Mouse (Mus musculus) midbrain, embryonic 15.5 days (tissue): ENCODE measurements at regions not wholly inside any gene's neighbourhood (a gene's known extent, or its start where the extent isn't known, plus 50 kb on each side); places are given as distances from the start of the nearest gene placed in this dataset.

Source experiments
- ATAC-seq: fragments of 200-750 bp; cut with Nextera tagmentation; replicated peaks from 2 replicates; pipeline ENCODE4 v1.8.0; 2017; ENCODE audit warnings: moderate TSS enrichment
- H3K27ac ChIP-seq: fragments of 300-500 bp; sonication (generic); 2 replicates; pipeline ENCODE4 v1.5.1; 2015; ENCODE audit warnings: mild to moderate bottlenecking, inconsistent platforms
- H3K27me3 ChIP-seq: fragments of 300-500 bp; sonication (generic); replicated peaks from 2 replicates; pipeline ENCODE4 v1.6.1; 2015; ENCODE audit warnings: inconsistent platforms
- H3K36me3 ChIP-seq: fragments of 300-500 bp; sonication (generic); replicated peaks from 2 replicates; pipeline ENCODE4 v1.6.1; 2015; ENCODE audit warnings: inconsistent platforms
- H3K4me1 ChIP-seq: fragments of 300-500 bp; sonication (generic); 2 replicates; pipeline ENCODE4 v1.6.1; 2015; ENCODE audit warnings: inconsistent platforms
- H3K4me2 ChIP-seq: fragments of 300-500 bp; sonication (generic); 2 replicates; pipeline ENCODE4 v1.6.1; 2015; ENCODE audit warnings: inconsistent platforms, mild to moderate bottlenecking, moderate library complexity
- H3K4me3 ChIP-seq: fragments of 300-500 bp; sonication (generic); 2 replicates; pipeline ENCODE4 v1.5.1; 2015; ENCODE audit warnings: mild to moderate bottlenecking, inconsistent platforms
- H3K9ac ChIP-seq: fragments of 300-500 bp; sonication (generic); 2 replicates; pipeline ENCODE4 v1.6.1; 2015; ENCODE audit warnings: mild to moderate bottlenecking, inconsistent platforms
- H3K9me3 ChIP-seq: fragments of 300-500 bp; sonication (generic); 2 replicates; pipeline ENCODE4 v1.6.1; 2016; ENCODE audit warnings: inconsistent platforms
- WGBS: fragments of 180-500 bp; shearing (Covaris S2); methylation state at CpG from one replicate; pipeline ENCODE4 v1.1.7; 2015; ENCODE audit warnings: mixed read lengths; 5-methylcytosine and 5-hydroxymethylcytosine counted together

- WGBS: 77% methylated on average over 2 of the region's 2 CpGs
Observed at GRCm38 (mm10) chr6:12140596-12140995, 233.0 kb downstream of the Phf14 start.

DNA sequence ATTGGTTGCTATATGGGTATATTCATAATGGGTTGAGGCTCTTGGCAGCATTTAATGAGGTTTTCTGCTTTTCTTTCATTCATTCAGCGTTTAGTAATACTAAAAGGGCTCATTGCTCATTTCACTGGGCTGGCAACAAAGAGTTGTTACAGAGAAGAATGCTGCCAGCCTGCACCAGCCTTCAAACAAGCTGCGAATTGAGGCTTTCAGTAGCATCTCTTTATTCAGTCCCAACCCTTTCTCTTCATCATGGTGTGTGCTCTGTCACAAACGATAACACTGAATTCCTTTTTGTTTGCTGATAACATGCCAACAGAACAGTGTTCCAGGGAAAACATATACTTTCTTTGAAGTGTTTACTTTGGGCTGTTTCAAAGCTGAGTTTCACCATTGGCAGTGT is 237.6 kb downstream of the Phf14 start:
- Histone ChIP-seq H3K36me3 (no peaks in the 10 kb centered on the region), H3K27ac (no peak overlapping the region), H3K4me2 (no peak overlapping the region), H3K4me3 (no peak overlapping the region), H3K4me1 (no peaks in the 10 kb centered on the region), H3K27me3 (no peaks in the 10 kb centered on the region), H3K9me3 (no peaks in the 10 kb centered on the region), H3K9ac (no peak overlapping the region)
- no peak for ATAC-seq
- 53% methylated on average over 3 of the region's 3 CpGs for WGBS

More at GRCm38 (mm10) chr6:12140596-12140995, 233.0 kb downstream of the Phf14 start:
- Histone ChIP-seq H3K27me3 (no peaks in the 10 kb centered on the region), H3K4me1 (no peaks in the 10 kb centered on the region), H3K27ac (no peak overlapping the region), H3K4me2 (no peak overlapping the region), H3K4me3 (no peak overlapping the region), H3K9ac (no peak overlapping the region), H3K36me3 (no peaks in the 10 kb centered on the region), H3K9me3 (no peaks in the 10 kb centered on the region)
- no peak for ATAC-seq

DNA sequence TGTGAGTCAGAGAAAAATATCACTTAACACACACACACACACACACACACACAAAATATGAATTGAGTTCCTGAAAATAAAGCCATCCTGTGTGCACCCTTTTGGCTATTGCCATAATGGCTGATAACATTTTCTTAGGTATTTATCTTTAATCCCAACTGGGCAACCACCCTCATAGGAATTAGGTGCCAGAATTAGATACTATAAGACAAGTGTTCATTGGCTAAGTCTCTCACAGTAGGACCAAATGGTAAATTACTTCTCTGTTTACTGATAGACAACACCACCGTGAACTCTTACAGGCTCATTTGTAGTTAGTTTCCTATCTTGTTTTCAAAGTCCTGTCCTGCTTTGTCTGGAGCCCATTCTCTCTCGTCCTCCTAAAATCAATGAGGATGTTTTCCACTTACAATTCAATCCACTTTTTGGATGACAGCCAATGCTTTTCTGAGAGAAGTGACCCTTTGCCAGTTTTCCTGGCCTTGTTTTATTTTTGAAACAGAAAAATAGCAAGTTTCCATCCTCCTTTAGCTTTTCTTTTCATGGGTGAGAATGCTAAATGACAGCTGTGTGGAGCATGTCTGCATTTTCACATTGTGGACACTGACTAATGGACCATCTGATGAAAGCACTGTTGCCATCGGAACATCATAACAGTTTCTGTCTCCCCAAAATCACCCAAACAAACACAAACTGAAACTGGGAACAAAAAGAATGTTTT is 243.2 kb downstream of the Phf14 start:
- Histone ChIP-seq H3K27ac (no peak overlapping the region), H3K4me3 (no peak overlapping the region), H3K4me1 (no peaks in the 10 kb centered on the region), H3K4me2 (no peak overlapping the region), H3K9me3 (no peaks in the 10 kb centered on the region), H3K27me3 (no peaks in the 10 kb centered on the region), H3K9ac (no peak overlapping the region), H3K36me3 (no peaks in the 10 kb centered on the region)
- 49% methylated on average over 3 of the region's 3 CpGs for WGBS
- ATAC-seq: no peak

DNA sequence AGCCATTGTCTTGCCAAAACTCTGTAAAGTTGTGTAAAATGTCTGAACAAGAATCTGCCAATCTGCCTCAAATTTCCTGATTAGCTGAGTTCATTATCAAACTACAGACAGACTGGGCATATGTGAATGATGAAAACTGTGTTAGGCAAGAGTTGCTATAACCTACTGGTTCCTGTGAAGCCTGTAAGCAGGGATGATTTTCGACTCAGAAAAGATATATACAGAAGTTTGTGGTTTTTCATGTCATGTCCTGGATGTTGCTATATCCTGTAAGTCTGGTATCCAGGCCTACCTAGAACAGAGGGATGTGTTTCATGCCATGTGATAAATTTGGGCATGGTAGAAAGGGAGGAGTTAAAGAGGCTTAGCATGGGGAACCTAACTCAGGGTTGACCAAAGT is 256.4 kb downstream of the Phf14 start:
- H3K36me3 ChIP-seq: no peaks in the 10 kb centered on the region
- WGBS: 87% methylated on average over 1 of the region's 1 CpGs

DNA sequence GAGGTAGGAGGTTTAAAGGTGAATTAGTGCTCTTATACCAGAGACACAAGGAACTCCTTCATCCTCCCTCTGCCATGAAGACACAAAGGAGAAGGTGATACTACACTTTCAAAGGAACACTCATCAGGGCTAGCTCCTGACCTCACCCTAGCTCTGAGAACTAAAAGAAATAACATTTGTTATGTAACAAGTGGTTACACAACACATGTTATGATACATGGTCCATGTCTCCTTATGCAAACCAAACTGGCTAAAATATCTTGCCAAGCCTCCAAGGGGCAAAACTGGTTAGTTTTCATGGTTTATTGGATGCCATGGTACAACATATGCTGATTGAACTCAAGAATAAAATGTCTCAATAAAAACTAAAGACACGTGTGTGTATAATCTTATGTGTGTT is 260.9 kb downstream of the Phf14 start:
- H3K9ac ChIP-seq: no peak overlapping the region
- H3K9me3 ChIP-seq: no peaks in the 10 kb centered on the region
- no peak overlapping the region for H3K4me2 ChIP-seq
- no peak overlapping the region for H3K27ac ChIP-seq
- no peak for ATAC-seq
- no peak overlapping the region for H3K4me3 ChIP-seq
- no peaks in the 10 kb centered on the region for H3K4me1 ChIP-seq
- 91% methylated on average over 1 of the region's 1 CpGs for WGBS
- no peaks in the 10 kb centered on the region for H3K36me3 ChIP-seq
- H3K27me3 ChIP-seq: no peaks in the 10 kb centered on the region

More for the DNA sequence above, 256.4 kb downstream of the Phf14 start:
- Histone ChIP-seq H3K27me3 (no peaks in the 10 kb centered on the region), H3K4me2 (no peak overlapping the region), H3K9me3 (no peaks in the 10 kb centered on the region), H3K27ac (no peak overlapping the region), H3K4me1 (no peaks in the 10 kb centered on the region), H3K9ac (no peak overlapping the region), H3K4me3 (no peak overlapping the region)
- no peak for ATAC-seq

DNA sequence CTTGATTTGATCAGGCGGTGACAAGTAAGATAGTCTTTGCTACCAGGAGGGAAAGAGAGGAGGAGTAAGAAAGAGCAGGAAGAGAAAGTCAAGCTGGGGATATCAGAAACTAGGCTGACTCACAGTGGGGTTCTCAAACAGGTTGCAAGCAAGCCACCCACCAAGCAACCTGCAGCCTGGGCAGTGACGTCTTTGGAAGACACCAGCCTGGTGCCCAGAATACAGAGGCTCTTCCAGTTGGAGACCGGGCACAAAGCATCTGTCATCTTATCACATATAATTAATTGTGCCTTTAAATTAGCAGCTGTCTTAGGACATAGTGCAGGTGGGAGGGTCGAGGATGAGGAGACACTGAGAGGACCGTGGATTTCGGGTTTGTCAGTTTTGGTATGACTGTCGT is 261.8 kb downstream of the Phf14 start:
- no peak overlapping the region for H3K27ac ChIP-seq
- no peak for ATAC-seq
- H3K36me3 ChIP-seq: no peaks in the 10 kb centered on the region
- no peaks in the 10 kb centered on the region for H3K27me3 ChIP-seq
- no peaks in the 10 kb centered on the region for H3K9me3 ChIP-seq
- no peak overlapping the region for H3K4me2 ChIP-seq
- H3K9ac ChIP-seq: no peak overlapping the region
- WGBS: 76% methylated on average over 7 of the region's 7 CpGs
- no peaks in the 10 kb centered on the region for H3K4me1 ChIP-seq
- no peak overlapping the region for H3K4me3 ChIP-seq

DNA sequence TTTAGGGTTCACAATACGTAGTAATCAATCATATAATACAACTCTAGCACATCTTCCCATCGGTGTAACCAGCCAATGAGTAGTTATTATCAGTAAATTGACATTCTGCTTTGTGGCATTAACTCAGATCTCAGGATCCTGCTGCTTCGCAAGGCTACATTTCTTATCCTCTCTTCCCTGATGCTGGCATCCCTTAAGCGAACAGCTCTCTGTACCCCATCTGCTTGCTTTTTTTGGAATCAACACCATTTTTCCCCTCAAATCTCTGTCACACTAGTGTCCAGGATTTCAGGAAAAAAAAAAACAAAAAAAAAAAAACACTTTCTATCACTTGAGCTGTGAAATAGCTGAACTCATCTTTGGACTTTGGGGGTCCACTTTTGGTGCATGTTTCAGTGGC is 263.1 kb downstream of the Phf14 start:
- Histone ChIP-seq H3K4me2 (no peak overlapping the region), H3K4me1 (no peaks in the 10 kb centered on the region), H3K9me3 (no peaks in the 10 kb centered on the region), H3K4me3 (no peak overlapping the region), H3K27me3 (no peaks in the 10 kb centered on the region), H3K27ac (no peak overlapping the region), H3K9ac (no peak overlapping the region), H3K36me3 (no peaks in the 10 kb centered on the region)
- ATAC-seq: no peak
- 86% methylated on average over 4 of the region's 4 CpGs for WGBS

DNA sequence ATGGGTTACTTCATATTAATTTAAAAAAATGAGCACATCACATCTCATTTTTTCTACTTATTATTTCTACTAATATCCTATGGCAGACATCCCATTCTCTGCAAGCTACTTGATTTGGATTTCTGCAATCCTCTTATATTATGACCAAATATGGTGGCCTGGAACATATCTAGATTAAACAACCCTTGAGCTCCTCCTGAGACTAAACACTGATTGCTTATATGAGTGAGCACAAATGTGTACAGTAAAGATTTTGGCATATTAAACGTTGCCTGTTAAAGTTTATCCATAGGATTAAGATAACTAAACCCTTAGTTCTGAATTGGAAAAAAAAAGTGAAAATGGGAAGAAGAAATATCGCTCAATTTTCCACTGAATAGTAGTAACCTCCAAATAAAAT is 263.6 kb downstream of the Phf14 start:
- ATAC-seq: no peak
- no peaks in the 10 kb centered on the region for H3K36me3 ChIP-seq
- H3K27me3 ChIP-seq: no peaks in the 10 kb centered on the region
- H3K4me3 ChIP-seq: no peak overlapping the region
- no peaks in the 10 kb centered on the region for H3K4me1 ChIP-seq
- H3K27ac ChIP-seq: no peak overlapping the region
- H3K9ac ChIP-seq: no peak overlapping the region
- H3K4me2 ChIP-seq: no peak overlapping the region
- WGBS: 77% methylated on average over 2 of the region's 2 CpGs
- no peaks in the 10 kb centered on the region for H3K9me3 ChIP-seq

- Histone ChIP-seq H3K4me2 (no peak overlapping the region), H3K27me3 (no peaks in the 10 kb centered on the region), H3K36me3 (no peaks in the 10 kb centered on the region), H3K4me1 (no peaks in the 10 kb centered on the region), H3K4me3 (no peak overlapping the region), H3K9ac (no peak overlapping the region), H3K27ac (no peak overlapping the region), H3K9me3 (no peaks in the 10 kb centered on the region)
- ATAC-seq: no peak
Observed at GRCm38 (mm10) chr6:12177996-12178395, 270.4 kb downstream of the Phf14 start.

DNA sequence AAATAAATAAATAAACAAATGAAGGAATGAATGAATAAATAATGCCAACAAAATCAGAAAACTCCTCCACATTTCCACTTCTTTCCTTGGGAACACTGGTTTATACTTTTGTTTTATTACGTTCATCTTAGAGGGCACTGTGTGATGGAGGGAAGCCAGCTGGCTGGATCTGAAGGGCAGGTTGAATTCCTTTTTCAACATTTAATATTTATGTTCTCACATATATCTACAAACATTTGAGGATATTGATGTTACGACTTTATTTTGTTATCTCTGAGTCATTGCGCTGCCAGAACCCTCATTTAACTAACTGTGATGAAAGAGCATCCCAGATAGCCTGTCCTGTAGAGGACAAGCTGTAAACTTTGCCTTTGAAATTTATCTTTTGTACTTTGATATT is 273.3 kb downstream of the Phf14 start:
- Histone ChIP-seq H3K4me3 (no peak overlapping the region), H3K9ac (no peak overlapping the region), H3K27ac (no peak overlapping the region), H3K4me1 (no peaks in the 10 kb centered on the region), H3K27me3 (no peaks in the 10 kb centered on the region), H3K9me3 (no peaks in the 10 kb centered on the region), H3K4me2 (no peak overlapping the region), H3K36me3 (no peaks in the 10 kb centered on the region)
- 92% methylated on average over 3 of the region's 3 CpGs for WGBS
- no peak for ATAC-seq

- Histone ChIP-seq H3K36me3 (no peaks in the 10 kb centered on the region), H3K9me3 (no peaks in the 10 kb centered on the region), H3K9ac (no peak overlapping the region), H3K4me3 (no peak overlapping the region), H3K4me1 (no peaks in the 10 kb centered on the region), H3K4me2 (no peak overlapping the region), H3K27ac (no peak overlapping the region), H3K27me3 (no peaks in the 10 kb centered on the region)
- WGBS: 73% methylated on average over 1 of the region's 1 CpGs
- ATAC-seq: no peak
Observed at GRCm38 (mm10) chr6:12210190-12210589, 302.6 kb downstream of the Phf14 start.

- ATAC-seq: no peak
Observed at GRCm38 (mm10) chr6:12214526-12215177, 307.0 kb downstream of the Phf14 start.

DNA sequence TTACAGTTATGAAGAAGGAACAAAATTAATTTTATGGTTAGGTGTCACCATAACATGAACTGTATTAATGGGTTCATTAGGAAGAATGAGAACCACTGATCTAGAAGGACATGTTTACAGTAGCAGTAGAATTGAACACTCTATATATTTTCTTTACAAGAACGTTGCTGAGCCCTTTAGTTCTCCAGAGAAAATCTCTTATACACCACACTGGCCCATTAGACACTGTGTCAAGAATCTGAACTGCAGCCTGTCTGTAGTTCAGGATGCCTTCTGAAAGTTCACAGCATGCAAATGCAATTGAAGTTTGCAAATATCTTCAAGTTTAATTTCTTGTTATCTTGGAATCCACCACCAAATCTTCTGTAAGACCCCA is 307.6 kb downstream of the Phf14 start:
- WGBS: 74% methylated on average over 1 of the region's 1 CpGs
- no peaks in the 10 kb centered on the region for H3K27me3 ChIP-seq
- peaks cover 3% of the 10 kb centered on the region; the same call in 1 of the 2 replicates for H3K9me3 ChIP-seq
- H3K4me1 ChIP-seq: no peaks in the 10 kb centered on the region
- ATAC-seq: no peak
- no peak overlapping the region for H3K9ac ChIP-seq
- H3K27ac ChIP-seq: no peak overlapping the region
- no peak overlapping the region for H3K4me3 ChIP-seq
- H3K4me2 ChIP-seq: no peak overlapping the region
- H3K36me3 ChIP-seq: no peaks in the 10 kb centered on the region

More at GRCm38 (mm10) chr6:12214526-12215177, 307.0 kb downstream of the Phf14 start:
- Histone ChIP-seq H3K27me3 (no peaks in the 10 kb centered on the region), H3K9ac (no peak overlapping the region), H3K27ac (no peak overlapping the region), H3K4me3 (no peak overlapping the region), H3K36me3 (no peaks in the 10 kb centered on the region), H3K4me1 (no peaks in the 10 kb centered on the region), H3K4me2 (no peak overlapping the region), H3K9me3 (no peaks in the 10 kb centered on the region; the same call in 1 of the 2 replicates)
- WGBS: 90% methylated on average over 12 of the region's 12 CpGs
